Mouse (Mus musculus) midbrain, embryonic 15.5 days (tissue): ENCODE results near the gene Mphosph6. TPM values are rescaled to one million over a fixed set of nuclear protein-coding genes. Genes with fewer than 3 reads are reported as not detected.

Experiments used
- ATAC-seq: fragments of 200-750 bp; cut with Nextera tagmentation; replicated peaks from 2 replicates; pipeline ENCODE4 v1.8.0; 2017; ENCODE audit warnings: moderate TSS enrichment
- H3K27ac ChIP-seq: fragments of 300-500 bp; sonication (generic); 2 replicates; pipeline ENCODE4 v1.5.1; 2015; ENCODE audit warnings: mild to moderate bottlenecking, inconsistent platforms
- H3K27me3 ChIP-seq: fragments of 300-500 bp; sonication (generic); replicated peaks from 2 replicates; pipeline ENCODE4 v1.6.1; 2015; ENCODE audit warnings: inconsistent platforms
- H3K36me3 ChIP-seq: fragments of 300-500 bp; sonication (generic); replicated peaks from 2 replicates; pipeline ENCODE4 v1.6.1; 2015; ENCODE audit warnings: inconsistent platforms
- H3K4me1 ChIP-seq: fragments of 300-500 bp; sonication (generic); 2 replicates; pipeline ENCODE4 v1.6.1; 2015; ENCODE audit warnings: inconsistent platforms
- H3K4me2 ChIP-seq: fragments of 300-500 bp; sonication (generic); 2 replicates; pipeline ENCODE4 v1.6.1; 2015; ENCODE audit warnings: inconsistent platforms, mild to moderate bottlenecking, moderate library complexity
- H3K4me3 ChIP-seq: fragments of 300-500 bp; sonication (generic); 2 replicates; pipeline ENCODE4 v1.5.1; 2015; ENCODE audit warnings: mild to moderate bottlenecking, inconsistent platforms
- H3K9ac ChIP-seq: fragments of 300-500 bp; sonication (generic); 2 replicates; pipeline ENCODE4 v1.6.1; 2015; ENCODE audit warnings: mild to moderate bottlenecking, inconsistent platforms
- H3K9me3 ChIP-seq: fragments of 300-500 bp; sonication (generic); 2 replicates; pipeline ENCODE4 v1.6.1; 2016; ENCODE audit warnings: inconsistent platforms
- WGBS: fragments of 180-500 bp; shearing (Covaris S2); methylation state at CpG from one replicate; pipeline ENCODE4 v1.1.7; 2015; ENCODE audit warnings: mixed read lengths; 5-methylcytosine and 5-hydroxymethylcytosine counted together
- polyA plus RNA-seq: library from polyadenylated mRNA; unstranded; fragments of >200 nt; fragmentation: Nextera tagmentation; extraction: Ambion mirVana; gene quantifications from 2 replicates; pipeline ENCODE4 v1.2.1, GENCODE M21; 2015

The Mphosph6 gene
- polyA plus RNA-seq: 28.8 and 29.8 TPM in 2 replicates

- under 1% methylated on average over 65 of the region's 65 CpGs for WGBS
- H3K4me3 ChIP-seq: peak within 1 kb of the TSS; percentile 93
- H3K4me1 ChIP-seq: peaks cover 16% of the 10 kb centered on the region
- peak within 1 kb of the TSS; percentile 77 for H3K4me2 ChIP-seq
- H3K36me3 ChIP-seq: no peaks in the 10 kb centered on the region
- peak within 1 kb of the TSS; percentile 88 for H3K27ac ChIP-seq
- no peaks in the 10 kb centered on the region for H3K9me3 ChIP-seq
- H3K27me3 ChIP-seq: no peaks in the 10 kb centered on the region
- peak; percentile 98 for ATAC-seq
- peak within 1 kb of the TSS; percentile 84 for H3K9ac ChIP-seq
Observed at GRCm38 (mm10) chr8:117801443-117802298, at the start of gene Mphosph6. Gene Mphosph6, minus strand, starts transcription at chr8:117801943.

DNA sequence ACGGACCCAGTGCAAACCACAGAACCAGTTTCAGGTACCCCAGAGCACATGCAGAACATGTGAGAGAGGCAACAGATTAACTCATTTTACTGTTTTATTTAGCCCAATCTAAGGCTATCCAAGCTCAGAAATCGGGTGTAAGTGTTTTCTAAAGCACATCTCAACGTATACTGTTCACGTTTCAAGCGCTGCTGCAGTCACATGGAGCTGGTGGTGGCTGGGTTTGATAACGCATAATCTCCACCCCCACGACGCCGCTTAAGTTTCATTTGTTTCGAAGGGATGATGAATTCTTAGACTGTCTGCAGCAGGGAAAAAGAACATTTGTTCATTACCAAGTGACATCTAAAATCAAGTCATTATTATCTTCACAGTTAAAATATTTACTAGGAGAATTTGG is 48.7 kb upstream of the Mphosph6 start:
- 78% methylated on average over 10 of the region's 10 CpGs for WGBS
- Histone ChIP-seq H3K4me3 (no peak overlapping the region), H3K27ac (no peak overlapping the region), H3K36me3 (no peaks in the 10 kb centered on the region), H3K9ac (no peak overlapping the region), H3K9me3 (no peaks in the 10 kb centered on the region), H3K4me1 (no peaks in the 10 kb centered on the region), H3K4me2 (no peak overlapping the region), H3K27me3 (no peaks in the 10 kb centered on the region)
- ATAC-seq: no peak

GRCm38 (mm10) chr8:117847865-117848264 is 46.1 kb upstream of the Mphosph6 start:
- no peak overlapping the region for H3K4me3 ChIP-seq
- ATAC-seq: no peak

GRCm38 (mm10) chr8:117843694-117844093 is 42.0 kb upstream of the Mphosph6 start:
- Histone ChIP-seq H3K4me3 (no peak overlapping the region), H3K9me3 (no peaks in the 10 kb centered on the region), H3K4me1 (0 out of 2 replicates have a peak, but pooled peaks cover 5% of the 10 kb centered on the region), H3K9ac (no peak overlapping the region), H3K36me3 (no peaks in the 10 kb centered on the region), H3K27me3 (no peaks in the 10 kb centered on the region), H3K4me2 (no peak overlapping the region), H3K27ac (no peak overlapping the region)
- 88% methylated on average over 8 of the region's 8 CpGs for WGBS
- no peak for ATAC-seq

More at GRCm38 (mm10) chr8:117847865-117848264, 46.1 kb upstream of the Mphosph6 start:
- Histone ChIP-seq H3K27ac (no peak overlapping the region), H3K4me1 (no peaks in the 10 kb centered on the region), H3K9me3 (no peaks in the 10 kb centered on the region), H3K9ac (no peak overlapping the region), H3K36me3 (no peaks in the 10 kb centered on the region), H3K4me2 (no peak overlapping the region), H3K27me3 (no peaks in the 10 kb centered on the region)
- 94% methylated on average over 6 of the region's 6 CpGs for WGBS

GRCm38 (mm10) chr8:117813524-117813923 is 11.8 kb upstream of the Mphosph6 start:
- no peaks in the 10 kb centered on the region for H3K27me3 ChIP-seq
- no peak for ATAC-seq
- H3K36me3 ChIP-seq: no peaks in the 10 kb centered on the region
- no peak overlapping the region for H3K4me3 ChIP-seq
- no peaks in the 10 kb centered on the region for H3K4me1 ChIP-seq
- H3K9me3 ChIP-seq: no peaks in the 10 kb centered on the region
- 67% methylated on average over 4 of the region's 4 CpGs for WGBS
- no peak overlapping the region for H3K4me2 ChIP-seq
- no peak overlapping the region for H3K27ac ChIP-seq
- H3K9ac ChIP-seq: no peak overlapping the region

- Histone ChIP-seq H3K4me1 (no peaks in the 10 kb centered on the region), H3K9ac (no peak overlapping the region), H3K9me3 (no peaks in the 10 kb centered on the region), H3K4me2 (no peak overlapping the region), H3K36me3 (no peaks in the 10 kb centered on the region), H3K27me3 (no peaks in the 10 kb centered on the region), H3K27ac (no peak overlapping the region), H3K4me3 (no peak overlapping the region)
- 95% methylated on average over 2 of the region's 2 CpGs for WGBS
- ATAC-seq: no peak
Observed at GRCm38 (mm10) chr8:117810676-117811075, 8.9 kb upstream of the Mphosph6 start.

DNA sequence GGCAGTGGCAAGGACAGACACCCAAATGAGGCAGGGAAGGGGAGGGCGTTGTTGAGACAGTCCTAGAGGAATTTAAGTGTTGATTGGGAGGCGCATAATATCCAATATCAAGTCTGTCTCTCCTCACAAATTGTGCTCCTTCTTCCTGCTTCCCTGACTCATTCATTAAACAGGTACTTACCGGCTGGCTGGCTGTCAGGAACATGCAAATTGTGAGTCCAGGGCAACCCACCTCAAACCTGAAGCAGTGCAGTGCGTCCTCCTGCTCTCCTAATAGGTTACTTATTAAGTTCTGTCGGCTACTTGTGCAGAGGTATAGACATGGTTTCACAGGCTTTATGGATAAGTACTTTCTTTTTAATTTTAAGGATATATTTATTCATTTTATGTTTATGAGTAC is 3.7 kb upstream of the Mphosph6 start:
- 80% methylated on average over 5 of the region's 5 CpGs for WGBS
- ATAC-seq: no peak
- H3K27me3 ChIP-seq: no peaks in the 10 kb centered on the region

DNA sequence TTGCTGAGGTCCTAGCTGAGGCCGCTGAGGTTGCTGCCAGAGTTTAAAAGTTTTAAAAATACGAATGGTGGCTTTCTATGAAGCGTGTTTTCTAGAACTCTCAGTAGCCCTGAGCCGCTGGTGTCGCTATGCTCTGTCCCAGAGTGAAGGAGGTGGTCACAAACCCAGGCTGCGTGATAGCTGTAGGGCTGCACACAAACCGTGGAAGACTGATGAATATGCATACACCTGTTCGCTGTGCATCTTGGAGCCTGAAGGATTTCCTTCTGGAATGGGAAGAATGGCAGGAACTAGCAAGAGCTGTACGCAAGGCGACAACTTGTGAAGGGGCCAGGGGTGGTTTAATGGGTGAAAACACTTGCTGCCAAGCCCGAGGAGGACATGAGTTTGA is 551 bp upstream of the Mphosph6 start:
- H3K9me3 ChIP-seq: no peaks in the 10 kb centered on the region
- WGBS: 3% methylated on average over 11 of the region's 11 CpGs
- H3K4me2 ChIP-seq: peak overlapping the region; percentile 77
- peak; percentile 85 for ATAC-seq
- peak overlapping the region; percentile 93 for H3K4me3 ChIP-seq
- H3K4me1 ChIP-seq: peaks cover 16% of the 10 kb centered on the region
- H3K36me3 ChIP-seq: no peaks in the 10 kb centered on the region
- H3K27ac ChIP-seq: peak overlapping the region; percentile 88
- H3K9ac ChIP-seq: peak overlapping the region; percentile 84
- no peaks in the 10 kb centered on the region for H3K27me3 ChIP-seq

More for the DNA sequence above, 3.7 kb upstream of the Mphosph6 start:
- no peaks in the 10 kb centered on the region for H3K9me3 ChIP-seq
- no peak overlapping the region for H3K9ac ChIP-seq
- peaks cover 14% of the 10 kb centered on the region for H3K4me1 ChIP-seq
- no peak overlapping the region for H3K4me3 ChIP-seq
- no peak overlapping the region for H3K27ac ChIP-seq
- H3K36me3 ChIP-seq: no peaks in the 10 kb centered on the region
- no peak overlapping the region for H3K4me2 ChIP-seq

GRCm38 (mm10) chr8:117798066-117798465 is 3.7 kb downstream of the Mphosph6 start:
- H3K4me1 ChIP-seq: peaks cover 16% of the 10 kb centered on the region
- no peaks in the 10 kb centered on the region for H3K36me3 ChIP-seq
- H3K9ac ChIP-seq: no peak overlapping the region
- no peak overlapping the region for H3K27ac ChIP-seq
- H3K4me3 ChIP-seq: no peak overlapping the region
- H3K27me3 ChIP-seq: no peaks in the 10 kb centered on the region
- no peak for ATAC-seq
- 95% methylated on average over 2 of the region's 2 CpGs for WGBS
- no peak overlapping the region for H3K4me2 ChIP-seq
- no peaks in the 10 kb centered on the region for H3K9me3 ChIP-seq

GRCm38 (mm10) chr8:117796464-117796863 is 5.3 kb downstream of the Mphosph6 start:
- Histone ChIP-seq H3K4me1 (peaks cover 8% of the 10 kb centered on the region), H3K4me2 (no peak overlapping the region), H3K4me3 (no peak overlapping the region), H3K27me3 (no peaks in the 10 kb centered on the region), H3K36me3 (no peaks in the 10 kb centered on the region), H3K9ac (no peak overlapping the region), H3K27ac (no peak overlapping the region), H3K9me3 (no peaks in the 10 kb centered on the region)
- 98% methylated on average over 15 of the region's 15 CpGs for WGBS
- ATAC-seq: no peak

DNA sequence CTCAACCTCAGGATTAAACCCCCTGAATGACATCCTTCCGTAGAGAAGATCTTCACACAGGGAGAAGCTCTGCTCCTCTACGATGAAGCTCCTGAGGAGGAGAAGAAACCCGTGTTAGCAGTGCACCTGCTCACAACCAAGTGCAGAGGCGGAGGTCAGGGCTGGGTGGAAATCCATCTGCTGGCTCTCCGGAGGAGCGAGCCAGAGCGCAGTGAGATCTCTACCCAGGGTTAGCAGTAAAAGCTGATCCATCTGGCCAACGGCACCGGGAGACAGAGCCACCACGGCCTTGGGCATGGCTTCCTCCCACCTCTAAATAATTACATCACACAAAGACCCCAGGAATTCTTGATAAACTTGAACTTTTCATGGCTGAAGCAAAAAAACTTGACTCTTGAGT is 7.2 kb downstream of the Mphosph6 start:
- H3K4me3 ChIP-seq: no peak overlapping the region
- H3K9ac ChIP-seq: no peak overlapping the region
- no peak overlapping the region for H3K27ac ChIP-seq
- no peaks in the 10 kb centered on the region for H3K9me3 ChIP-seq
- peaks cover 7% of the 10 kb centered on the region; the same call in 1 of the 2 replicates for H3K36me3 ChIP-seq
- H3K4me2 ChIP-seq: no peak overlapping the region
- no peak for ATAC-seq
- WGBS: 89% methylated on average over 10 of the region's 10 CpGs
- no peaks in the 10 kb centered on the region for H3K4me1 ChIP-seq
- no peaks in the 10 kb centered on the region for H3K27me3 ChIP-seq

- H3K4me1 ChIP-seq: no peaks in the 10 kb centered on the region
- H3K4me2 ChIP-seq: no peak overlapping the region
- H3K9me3 ChIP-seq: no peaks in the 10 kb centered on the region
- H3K36me3 ChIP-seq: peaks cover 18% of the 10 kb centered on the region; the same call in 1 of the 2 replicates
- no peak overlapping the region for H3K9ac ChIP-seq
- H3K27me3 ChIP-seq: no peaks in the 10 kb centered on the region
- no peak overlapping the region for H3K27ac ChIP-seq
- 64% methylated on average over 19 of the region's 19 CpGs for WGBS
- ATAC-seq: no peak
- H3K4me3 ChIP-seq: no peak overlapping the region
Observed at GRCm38 (mm10) chr8:117792616-117793144, 9.1 kb downstream of the Mphosph6 start.
